Mouse (Mus musculus): ENCODE results near the gene Arhgap15. TPM values are rescaled to one million over a fixed set of nuclear protein-coding genes. Genes with fewer than 3 reads are reported as not detected.

Arhgap15 gene
- total and polyA plus RNA-seq, 3 experiments = 16.6 to 40.3 (median 19.8) TPM

GRCm38 (mm10) chr2:43786101-43786500 lies 37.5 kb downstream of the Arhgap15 start:
- H3K9ac ChIP-seq (ENCODE audit: insufficient read depth, low read depth) = no peak overlapping the region
- TF ChIP-seq ZMIZ1 (IDR thresholded peaks at IDR 0.05; ENCODE audit: low read depth, low read length) (no peak), USF1 (IDR thresholded peaks at IDR 0.05; ENCODE audit: low read depth, low read length) (no peak), ETS1 (conservative IDR thresholded peaks at IDR 0.05; ENCODE audit: low read depth, low read length) (no peak), KAT2A (IDR thresholded peaks at IDR 0.05; ENCODE audit: insufficient replicate concordance, low read length) (no peak), HCFC1 (IDR thresholded peaks at IDR 0.05; ENCODE audit: low read depth, low read length) (no peak), ZKSCAN1 (IDR thresholded peaks at IDR 0.05; ENCODE audit: borderline replicate concordance, low read depth, low read length) (no peak), GABPA (IDR thresholded peaks at IDR 0.05; ENCODE audit: insufficient replicate concordance, low read depth, low read length) (no peak), ZC3H11A (IDR thresholded peaks at IDR 0.05; ENCODE audit: low read depth, low read length) (no peak), USF2 (conservative IDR thresholded peaks at IDR 0.05; ENCODE audit: low read depth, low read length) (no peak), MEF2A (IDR thresholded peaks at IDR 0.05; ENCODE audit: borderline replicate concordance, low read depth, low read length) (no peak), CHD1 (IDR thresholded peaks at IDR 0.05; ENCODE audit: low read depth, low read length) (no peak), PAX5 (IDR thresholded peaks at IDR 0.05; ENCODE audit: low read length) (no peak), MYC (IDR thresholded peaks at IDR 0.05; ENCODE audit: low read depth, low read length) (no peak), NRF1 (IDR thresholded peaks at IDR 0.05; ENCODE audit: low read depth, low read length) (no peak), ZNF384 (IDR thresholded peaks at IDR 0.05; ENCODE audit: low read depth, low read length) (no peak), MXI1 (IDR thresholded peaks at IDR 0.05; ENCODE audit: low read depth, low read length) (no peak), E2F4 (IDR thresholded peaks at IDR 0.05; ENCODE audit: insufficient replicate concordance, low read depth, low read length) (no peak), IRF4 (IDR thresholded peaks at IDR 0.05; ENCODE audit: low read depth, low read length) (no peak)
- DNase-seq (ENCODE audit: extremely low read depth) = no peak
- H3K36me3 ChIP-seq (replicated peaks in 1 of 2; ENCODE audit: control insufficient read depth in 1 of 2, insufficient read depth in 1 of 2, low read length in 1 of 2) = peaks cover 2 to 50% of the 10 kb centered on the region in 2 experiments
- H3K4me1 ChIP-seq (ENCODE audit: control insufficient read depth in 1 of 2, insufficient read depth in 2 of 2) = no peaks in the 10 kb centered on the region
- no peaks in the 10 kb centered on the region for H3K9me3 ChIP-seq (replicated peaks; ENCODE audit: low read length)
- no peak overlapping the region for H3K4me2 ChIP-seq (ENCODE audit: insufficient read depth, low read depth, poor library complexity, severe bottlenecking)
- H3K79me2 ChIP-seq (replicated peaks; ENCODE audit: control insufficient read depth, extremely low read depth, insufficient read depth, poor library complexity, severe bottlenecking) = 0 out of 2 replicates have a peak, but pooled peaks cover 3% of the 10 kb centered on the region
- H3K27ac ChIP-seq (ENCODE audit: insufficient read depth, low read depth) = no peak overlapping the region
- H3K27me3 ChIP-seq (replicated peaks) = no peaks in the 10 kb centered on the region
- in situ Hi-C loops (cut with MboI; ENCODE audit: low pct_ligation_motif_present, low pct_unique_long_range_greater_than_20kb, low sequenced_read_pairs) (no loop called here), dilution Hi-C loops (cut with MboI; ENCODE audit: extremely low pct_ligation_motif_present, extremely low pct_unique_long_range_greater_than_20kb, low sequenced_read_pairs) (no loop called here)
- no peak overlapping the region for H3K4me3 ChIP-seq (replicated peaks in 1 of 3; ENCODE audit: low read depth in 2 of 3, low read length in 2 of 3, poor library complexity in 1 of 3)

- H3K36me3 ChIP-seq (replicated peaks in 1 of 2; ENCODE audit: control insufficient read depth in 1 of 2, insufficient read depth in 1 of 2, low read length in 1 of 2) = peaks cover 0 to 43% of the 10 kb centered on the region in 2 experiments
- H3K4me1 ChIP-seq (ENCODE audit: control insufficient read depth in 1 of 2, insufficient read depth in 2 of 2) = no peaks in the 10 kb centered on the region
- no peak for DNase-seq (ENCODE audit: extremely low read depth)
- no peak overlapping the region for H3K27ac ChIP-seq (ENCODE audit: insufficient read depth, low read depth)
- dilution Hi-C loops (cut with MboI; ENCODE audit: extremely low pct_ligation_motif_present, extremely low pct_unique_long_range_greater_than_20kb, low sequenced_read_pairs) (no loop called here), in situ Hi-C loops (cut with MboI; ENCODE audit: low pct_ligation_motif_present, low pct_unique_long_range_greater_than_20kb, low sequenced_read_pairs) (no loop called here)
- H3K4me3 ChIP-seq (replicated peaks in 1 of 3; ENCODE audit: low read depth in 2 of 3, low read length in 2 of 3, poor library complexity in 1 of 3) = no peak overlapping the region
- H3K27me3 ChIP-seq (replicated peaks) = no peaks in the 10 kb centered on the region
- no peak overlapping the region for H3K4me2 ChIP-seq (ENCODE audit: insufficient read depth, low read depth, poor library complexity, severe bottlenecking)
- TF ChIP-seq MYC (IDR thresholded peaks at IDR 0.05; ENCODE audit: low read depth, low read length) = no peak
- TF ChIP-seq ETS1 (conservative IDR thresholded peaks at IDR 0.05; ENCODE audit: low read depth, low read length) = no peak
- TF ChIP-seq RAD21 (IDR thresholded peaks at IDR 0.05; ENCODE audit: low read depth, low read length) = peak; percentile 39
- TF ChIP-seq POLR2AphosphoS2 (IDR thresholded peaks at IDR 0.05; ENCODE audit: low read depth, low read length) = no peak
- TF ChIP-seq CTCF (conservative IDR thresholded peaks at IDR 0.05 in 1 of 2, IDR thresholded peaks at IDR 0.05 in 1 of 2; ENCODE audit: low read depth in 2 of 2, low read length in 2 of 2) = 0 out of 4 replicates have a peak, but pooled peaks of 1 of the 2 experiments have one; percentile 26
- no peak overlapping the region for H3K9ac ChIP-seq (ENCODE audit: insufficient read depth, low read depth)
- no peaks in the 10 kb centered on the region for H3K9me3 ChIP-seq (replicated peaks; ENCODE audit: low read length)
- 0 out of 2 replicates have a peak, but pooled peaks cover 3% of the 10 kb centered on the region for H3K79me2 ChIP-seq (replicated peaks; ENCODE audit: control insufficient read depth, extremely low read depth, insufficient read depth, poor library complexity, severe bottlenecking)
These were observed 38.5 kb downstream of the Arhgap15 start for GRCm38 (mm10) chr2:43787141-43787540.

Measured in CH12.LX (cell line).